Mouse (Mus musculus) thymus, postnatal 4 days (tissue): ENCODE measurements around the gene Ghdc.
A peak's percentile ranks its signal among the peaks of the same experiment; 100 is the strongest.

Experiments used
- DNase-seq: peaks from one replicate; pipeline ENCODE4 v3.0.0; 2021

Ghdc gene

DNA sequence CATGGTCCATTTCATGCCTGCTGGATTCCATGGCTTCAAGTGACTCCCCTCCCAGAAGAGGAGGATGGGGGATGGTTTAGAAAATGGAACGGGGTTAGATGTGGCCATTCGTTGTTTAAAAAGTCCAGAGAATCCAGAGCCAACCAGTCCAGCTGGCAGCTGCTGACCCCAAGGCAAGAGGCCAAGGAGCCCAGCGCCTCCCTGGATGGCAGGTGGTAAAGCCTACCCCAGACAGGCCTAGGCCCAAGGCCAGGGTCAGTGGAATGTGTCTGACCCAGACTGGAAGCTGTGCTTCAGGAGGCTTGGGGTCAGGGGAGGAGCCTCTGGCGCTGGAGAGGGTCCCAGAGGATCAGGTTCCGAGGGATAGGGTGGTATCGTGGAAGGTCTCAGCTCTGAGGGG, 29.4 kb downstream of the Ghdc start:
- DNase-seq = no peak

DNA sequence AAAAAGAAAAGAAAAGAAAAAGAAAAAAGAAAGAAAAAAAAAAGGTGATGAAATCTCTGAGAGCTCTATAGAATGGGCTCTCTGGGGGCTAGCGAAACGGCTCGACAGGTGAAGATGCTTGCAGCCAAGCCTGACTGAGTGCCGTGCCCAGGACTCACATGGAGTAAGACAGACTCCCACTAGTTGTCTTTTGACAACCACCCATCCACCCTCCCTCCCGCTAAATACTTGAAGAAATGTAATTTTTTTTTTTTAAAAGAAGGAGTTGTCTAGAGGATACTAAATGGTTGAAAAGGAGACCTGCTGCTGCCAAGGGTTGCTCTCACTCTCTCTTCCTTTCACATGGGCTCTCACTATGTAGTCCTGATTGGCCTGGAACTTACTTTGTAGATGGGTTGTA, 32.0 kb downstream of the Ghdc start:
- peak; percentile 37 for DNase-seq

DNA sequence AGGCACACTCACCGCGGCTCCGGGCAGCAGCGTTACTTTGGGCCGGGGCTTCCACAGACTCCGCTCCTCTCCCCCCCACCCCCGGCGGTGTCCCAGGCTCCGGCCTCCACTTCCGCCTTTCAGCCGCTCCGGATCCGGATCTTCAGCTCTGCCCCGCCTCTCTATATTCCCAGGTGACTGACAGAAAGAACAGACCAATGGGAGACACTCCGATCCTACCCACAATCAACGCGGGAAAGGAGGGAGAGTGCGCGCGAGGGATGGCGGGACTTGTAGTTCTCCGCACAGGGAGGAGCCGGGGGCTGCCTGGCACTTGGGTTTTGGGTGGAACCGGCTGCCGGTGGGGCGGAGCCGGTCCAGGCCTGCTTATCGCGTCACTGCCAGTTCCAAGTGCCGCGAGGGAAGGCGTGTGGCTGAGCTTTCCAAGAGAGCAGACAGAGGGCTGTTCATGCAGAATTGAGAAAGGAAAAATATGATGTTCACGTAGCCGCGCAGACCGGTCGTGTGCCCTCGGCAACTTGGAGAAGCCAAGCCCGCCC, 32.6 kb downstream of the Ghdc start, which contains the start of gene Rab5c:
Gene Rab5c (minus strand): TSS at position 150 of the 539 bp plus-strand sequence.
- DNase-seq = peak; percentile 96

DNA sequence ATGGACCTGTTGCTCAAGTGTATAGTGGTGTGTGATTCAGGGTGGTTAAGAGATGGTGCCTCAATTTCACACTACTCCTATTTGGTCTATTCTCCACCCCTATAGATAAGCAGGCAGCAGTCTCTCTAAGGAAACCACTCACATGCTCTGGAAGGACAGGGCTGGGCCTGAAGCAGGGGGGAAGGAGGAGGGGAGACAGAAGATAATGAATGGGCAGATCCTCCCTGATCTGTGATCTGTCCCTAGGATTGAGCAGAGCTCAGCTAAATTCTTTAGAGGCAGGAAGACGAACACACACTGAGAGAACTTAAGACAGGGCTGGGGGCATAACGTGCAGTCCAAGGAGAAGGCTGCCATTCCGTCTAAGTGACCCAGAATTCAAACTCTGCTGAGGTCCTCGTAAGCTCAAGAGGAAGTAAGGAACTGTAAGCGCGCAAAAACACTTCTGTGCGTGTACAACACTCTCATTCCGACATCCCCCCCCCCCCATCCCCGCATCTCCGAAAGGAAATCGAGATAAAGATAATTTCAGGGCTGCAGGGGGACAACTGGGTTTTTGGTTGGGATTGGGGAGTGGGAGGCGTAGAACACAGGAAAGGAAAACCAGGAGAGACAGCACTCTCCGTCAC, 33.5 kb downstream of the Ghdc start:
- DNase-seq = no peak

GRCm38 (mm10) chr11:100736746-100737080, 34.0 kb downstream of the Ghdc start:
- no peak for DNase-seq

DNA sequence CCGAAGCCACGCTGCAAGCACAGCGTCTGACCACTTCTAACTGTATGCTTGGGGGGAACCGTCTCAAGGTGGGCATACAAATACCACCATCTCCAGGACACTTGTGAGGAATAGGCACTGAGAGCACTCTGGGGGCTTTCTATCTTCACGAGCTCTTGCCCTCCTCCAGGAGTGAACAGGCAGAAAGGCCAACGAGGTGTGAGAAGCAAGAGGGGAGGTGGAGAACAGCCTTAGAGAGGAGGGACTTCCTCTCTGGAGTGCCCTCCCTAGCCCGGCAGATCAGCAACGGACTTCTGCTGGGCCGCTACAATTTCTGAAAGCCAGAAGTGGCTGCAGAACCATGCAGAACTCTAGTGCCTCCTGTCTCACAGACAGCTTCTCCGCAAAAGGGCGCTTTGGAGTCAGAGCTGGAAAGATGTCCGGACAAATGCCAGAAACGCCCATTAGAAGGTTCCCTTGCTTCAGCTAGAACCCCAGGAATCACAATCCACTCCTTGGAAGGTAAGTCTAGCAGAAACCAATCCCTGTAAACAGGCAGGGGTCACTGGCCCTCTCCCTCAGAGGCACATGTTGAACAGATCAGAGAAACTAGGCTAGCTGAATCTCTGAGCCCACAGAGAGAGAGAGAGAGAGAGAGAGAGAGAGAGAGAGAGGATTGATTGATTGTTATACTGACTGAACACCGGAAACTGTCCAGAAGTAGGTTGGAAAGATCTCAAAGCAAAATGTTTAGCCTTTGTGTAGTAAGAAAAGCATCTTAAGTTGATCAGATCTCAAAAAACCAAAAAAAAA, 34.6 kb downstream of the Ghdc start:
- peak; percentile 31 for DNase-seq

GRCm38 (mm10) chr11:100735134-100735865, 35.5 kb downstream of the Ghdc start:
- no peak for DNase-seq

DNA sequence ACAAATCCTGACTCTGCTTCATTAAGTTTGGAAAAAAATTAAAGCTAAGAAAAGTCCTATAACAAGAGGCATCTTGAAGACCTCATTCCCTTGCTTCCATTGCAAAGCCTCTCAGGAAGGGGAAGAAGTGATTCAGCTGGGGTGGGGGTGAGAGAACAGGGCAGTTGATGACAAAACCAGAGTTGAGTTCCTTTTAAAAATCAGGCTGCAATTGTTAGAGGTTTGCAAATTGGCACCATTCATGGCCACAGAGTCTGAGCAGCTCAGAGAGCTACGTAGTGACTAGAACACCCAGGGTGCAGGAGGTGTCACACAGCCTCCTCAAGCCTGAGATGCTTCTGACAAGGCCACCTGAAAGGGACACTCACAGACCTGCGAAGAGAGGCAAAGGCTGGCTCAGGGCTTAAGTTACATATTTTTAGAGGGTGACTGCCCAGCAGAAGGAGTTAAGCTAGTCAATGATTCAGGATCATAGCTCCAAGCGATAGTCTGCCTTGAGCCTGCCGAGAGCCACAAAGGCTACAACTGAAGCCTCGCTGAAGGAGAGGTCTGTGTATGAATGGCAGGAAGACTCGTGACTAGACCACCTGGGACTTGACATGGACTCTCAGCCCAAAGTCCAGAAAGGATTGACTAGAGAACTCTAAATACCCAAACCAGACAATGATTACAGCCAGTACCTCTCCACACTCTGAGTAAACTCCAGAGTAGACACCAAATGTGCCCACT, 40.1 kb downstream of the Ghdc start:
- DNase-seq = no peak

- DNase-seq = no peak
Measured at GRCm38 (mm10) chr11:100729976-100730375, 40.8 kb downstream of the Ghdc start.

- DNase-seq = no peak
Measured at GRCm38 (mm10) chr11:100728601-100729000, 42.2 kb downstream of the Ghdc start.

- DNase-seq = no peak
Measured at GRCm38 (mm10) chr11:100727201-100727600, 43.6 kb downstream of the Ghdc start.

DNA sequence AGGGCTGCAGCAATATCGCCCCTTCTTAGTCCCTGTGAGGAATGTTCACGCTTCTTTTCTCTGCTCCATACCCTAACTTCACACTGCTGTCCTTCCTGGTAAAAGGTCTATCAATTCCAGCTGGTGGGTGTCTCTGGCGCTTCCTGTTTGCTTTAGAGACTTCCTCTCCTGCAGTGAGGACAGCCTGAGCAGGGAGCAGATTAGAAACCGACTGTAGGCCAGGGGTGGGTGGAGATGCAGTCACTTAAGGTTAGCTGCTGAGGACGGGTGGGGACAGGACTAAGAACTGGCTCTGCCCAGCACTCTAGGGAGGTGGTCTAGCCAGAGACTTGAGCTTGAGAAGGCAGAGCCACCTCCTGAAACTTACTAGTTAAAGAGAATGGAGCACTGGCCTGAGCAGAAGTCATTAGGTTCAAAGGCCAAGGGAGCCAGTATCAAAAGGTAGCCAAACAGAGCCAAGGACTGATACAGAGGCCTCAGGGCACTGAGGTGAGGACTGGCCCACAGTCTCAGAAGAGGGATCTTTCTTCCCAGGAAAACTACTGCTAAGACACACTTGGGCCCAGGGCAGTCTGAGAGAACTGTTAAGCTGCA, 45.7 kb downstream of the Ghdc start:
- no peak for DNase-seq

- DNase-seq = no peak
Measured at GRCm38 (mm10) chr11:100722493-100723028, 48.2 kb downstream of the Ghdc start.

- peak; percentile 47 for DNase-seq
Measured at GRCm38 (mm10) chr11:100721776-100722492, 48.8 kb downstream of the Ghdc start.

DNA sequence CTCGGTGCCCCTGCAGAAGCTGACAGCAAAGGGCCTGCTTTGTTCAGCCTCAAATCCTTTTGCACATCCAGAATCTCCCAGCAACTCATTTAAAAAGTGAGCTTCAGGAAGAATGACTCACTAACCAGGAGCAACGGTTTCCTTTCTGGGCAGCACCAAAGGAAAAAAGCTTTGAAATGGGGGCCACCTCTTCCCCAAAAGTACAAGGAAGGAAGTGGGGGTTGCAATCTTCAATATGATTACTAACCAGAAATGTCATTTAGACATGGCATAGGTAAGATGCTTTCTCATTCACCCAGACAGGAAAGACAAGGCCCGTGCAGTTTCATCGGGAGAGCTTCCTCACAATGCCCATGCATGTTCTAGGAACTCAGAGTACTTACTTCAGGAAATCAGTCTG, 49.5 kb downstream of the Ghdc start:
- no peak for DNase-seq

DNA sequence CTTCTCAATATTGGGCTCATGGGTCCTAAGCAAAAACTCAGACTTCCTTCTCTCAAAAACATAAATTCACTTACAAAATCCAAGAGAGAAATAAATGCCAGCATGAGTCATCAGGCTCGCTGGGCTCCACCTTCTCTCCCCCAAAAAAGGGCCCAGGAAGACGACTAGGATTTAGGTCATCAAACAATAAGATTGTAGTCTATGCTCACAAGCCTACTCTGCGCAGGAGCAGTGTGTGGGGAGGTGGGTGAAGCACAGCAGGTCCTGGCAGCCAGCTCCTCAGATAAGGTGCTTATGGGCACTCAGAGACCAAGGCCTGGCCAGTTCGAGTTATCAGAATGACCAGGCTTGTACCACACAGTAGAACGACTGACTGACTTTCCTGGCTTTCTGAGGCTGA, 50.4 kb downstream of the Ghdc start:
- no peak for DNase-seq

- no peak for DNase-seq
Measured at GRCm38 (mm10) chr11:100719893-100720292, 50.9 kb downstream of the Ghdc start.

GRCm38 (mm10) chr11:100719312-100719711, 51.4 kb downstream of the Ghdc start:
- no peak for DNase-seq

DNA sequence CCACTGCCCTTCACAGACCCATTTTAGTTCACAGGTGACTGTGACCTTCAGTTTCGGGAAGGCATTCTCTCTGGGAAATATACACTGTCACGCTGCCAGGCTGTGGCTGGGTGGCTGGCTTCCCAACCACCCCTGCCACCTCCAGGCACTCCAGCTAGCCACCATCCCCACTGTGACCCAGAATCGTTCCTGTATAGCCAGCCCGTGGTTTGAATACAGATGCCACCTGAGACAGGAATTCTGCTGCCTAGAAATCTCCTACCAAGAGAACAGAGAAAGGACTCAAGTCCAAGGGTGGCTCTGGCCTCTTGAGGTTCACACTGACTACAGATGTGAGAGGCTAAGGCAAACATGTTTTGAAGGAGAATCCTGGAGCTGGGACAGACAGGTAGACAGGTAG, 51.9 kb downstream of the Ghdc start:
- DNase-seq = no peak

DNA sequence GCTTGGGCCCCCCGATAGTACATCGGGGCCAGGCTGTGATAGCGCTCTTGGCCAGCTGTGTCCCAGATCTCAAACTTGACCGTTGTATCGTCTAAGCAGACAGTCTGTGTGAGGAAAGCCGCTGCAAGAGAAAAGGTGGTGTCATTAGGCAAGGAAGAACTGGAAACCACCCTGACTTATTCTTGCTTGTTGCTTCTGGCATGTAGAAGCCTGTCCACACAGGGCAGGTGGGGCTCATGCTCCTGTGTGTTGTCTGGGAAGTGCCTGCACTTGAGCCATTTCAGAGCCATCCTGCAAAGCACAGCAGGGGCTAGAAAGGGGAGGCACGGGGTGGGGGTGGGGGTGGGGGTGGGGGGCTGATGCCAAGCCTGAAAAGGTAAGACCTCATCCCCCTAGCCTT, 52.3 kb downstream of the Ghdc start:
- no peak for DNase-seq

- DNase-seq = no peak
Measured at GRCm38 (mm10) chr11:100716649-100717048, 54.1 kb downstream of the Ghdc start.
